Mouse (Mus musculus) limb, embryonic 14.5 days (tissue): Measurements from ENCODE around the gene Sarm1. TPM values are rescaled to one million over a fixed set of nuclear protein-coding genes. Genes with fewer than 3 reads are reported as not detected.

Experiments
- ATAC-seq: fragments of 200-750 bp; cut with Nextera tagmentation; 2 replicates; pipeline ENCODE4 v1.8.0; 2017; ENCODE audit warnings: low read depth, moderate number of reproducible peaks, moderate TSS enrichment; ENCODE audit not compliant: low FRiP score
- DNase-seq: peaks from one replicate; pipeline ENCODE4 v3.0.0-alpha.2; 2015; ENCODE audit warnings: low spot score
- H3K27ac ChIP-seq: fragments of 300-500 bp; sonication (generic); replicated peaks from 2 replicates; pipeline ENCODE4 v1.5.1; 2014; ENCODE audit warnings: low read depth, mild to moderate bottlenecking, low read length, moderate library complexity, mixed read lengths
- H3K27me3 ChIP-seq: fragments of 300-500 bp; sonication (generic); 2 replicates; pipeline ENCODE4 v1.6.1; 2014; ENCODE audit warnings: low read length, mixed read lengths; ENCODE audit not compliant: control insufficient read depth, insufficient read depth
- H3K36me3 ChIP-seq: fragments of 300-500 bp; sonication (generic); 2 replicates; pipeline ENCODE4 v1.6.1; 2014; ENCODE audit warnings: mild to moderate bottlenecking, low read length, moderate library complexity, mixed read lengths; ENCODE audit not compliant: control insufficient read depth, insufficient read depth
- H3K4me1 ChIP-seq: fragments of 300-500 bp; sonication (generic); 2 replicates; pipeline ENCODE4 v1.6.1; 2014; ENCODE audit warnings: antibody characterized with exemption, low read length, mixed read lengths; ENCODE audit not compliant: control insufficient read depth, insufficient read depth
- H3K4me2 ChIP-seq: fragments of 300-500 bp; sonication (generic); replicated peaks from 2 replicates; pipeline ENCODE4 v1.6.1; 2014; ENCODE audit warnings: low read depth, mild to moderate bottlenecking, low read length, moderate library complexity; ENCODE audit not compliant: severe bottlenecking
- H3K4me3 ChIP-seq: fragments of 300-500 bp; sonication (generic); replicated peaks from 2 replicates; pipeline ENCODE4 v1.5.1; 2014; ENCODE audit warnings: low read length
- H3K9ac ChIP-seq: fragments of 300-500 bp; sonication (generic); 2 replicates; pipeline ENCODE4 v1.6.1; 2014; ENCODE audit warnings: mild to moderate bottlenecking, low read depth, low read length, moderate library complexity; ENCODE audit not compliant: severe bottlenecking
- H3K9me3 ChIP-seq: fragments of 300-500 bp; sonication (generic); 2 replicates; pipeline ENCODE4 v1.6.1; 2016; ENCODE audit warnings: low read length; ENCODE audit not compliant: control insufficient read depth
- POLR2A ChIP-seq: fragments of 200-500 bp; IDR thresholded peaks from 2 replicates; pipeline ENCODE4 v1.8.0; 2012; ENCODE audit warnings: inconsistent platforms, mild to moderate bottlenecking, moderate library complexity, borderline replicate concordance; ENCODE audit not compliant: insufficient read depth, insufficient read length; ENCODE audit errors: extremely low read depth
- WGBS: fragments of 180-500 bp; shearing (Covaris S2); extraction: QIAGEN DNeasy Blood & Tissue Kit; methylation state at CpG from one replicate; pipeline ENCODE4 v1.1.7; 2014; 5-methylcytosine and 5-hydroxymethylcytosine counted together
- polyA plus RNA-seq, 2 experiments: library from polyadenylated mRNA; depleted of rRNA in 1 of 2; stranded (reverse) in 1 of 2; unstranded in 1 of 2; fragments of >200 nt; fragmentation: Nextera tagmentation in 1 of 2; extraction: Ambion mirVana in 1 of 2; gene quantifications; 2 replicates each; pipeline versions ENCODE4 v1.2.1 to v1.2.3; 2012 to 2014

Gene Sarm1
- polyA plus RNA-seq (2012; rRNA removed) = 2.1 TPM in 2 replicates
- polyA plus RNA-seq (2014; fragmentation: Nextera tagmentation; extraction: Ambion mirVana) = 1.7 and 2.6 TPM in 2 replicates

DNA sequence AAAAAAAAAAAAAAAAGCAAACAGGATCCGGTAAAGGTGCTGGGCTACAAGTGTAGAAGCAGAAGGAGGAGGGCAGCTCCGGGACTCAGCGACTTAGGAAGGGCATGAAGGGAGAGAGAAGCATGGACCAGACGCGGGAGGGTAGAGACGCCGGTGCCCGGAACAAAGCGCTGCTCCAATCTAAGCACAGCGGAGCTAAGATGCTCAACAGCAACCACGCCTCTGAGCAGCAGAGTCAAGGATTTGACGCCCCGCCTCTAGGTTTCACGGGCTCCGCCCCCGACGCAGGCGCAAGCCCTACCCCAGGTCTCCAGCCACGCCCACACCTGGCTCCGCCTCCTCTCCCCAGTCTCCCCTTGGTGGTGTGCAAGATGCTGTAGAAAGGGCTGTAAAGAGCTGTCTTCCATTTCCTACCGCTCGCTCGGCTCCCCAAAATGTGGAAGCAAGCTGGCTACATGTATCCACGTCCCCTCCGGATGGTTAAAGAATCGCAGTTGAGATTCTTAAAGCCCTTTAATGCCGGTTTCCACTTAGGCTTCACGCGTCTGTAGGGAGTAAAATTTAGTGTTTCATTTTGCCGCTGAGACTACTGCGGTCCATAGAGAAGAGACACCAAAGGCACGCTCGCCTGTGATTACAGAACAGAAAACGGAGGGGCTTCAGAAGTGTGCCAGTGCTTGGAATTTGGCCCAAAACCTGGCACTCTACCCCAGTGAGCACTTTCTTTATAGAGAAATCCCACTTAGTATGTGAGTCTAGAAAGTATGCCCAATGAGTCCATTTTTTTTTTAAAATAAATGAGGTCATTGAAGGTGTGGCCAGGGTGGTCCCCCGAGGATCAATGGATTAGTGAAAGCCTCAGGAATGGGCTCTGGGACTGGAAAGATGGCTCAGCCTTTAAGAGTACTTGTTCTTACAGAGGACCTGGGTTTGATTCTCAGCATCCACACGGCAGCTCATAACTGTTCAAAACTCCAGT lies at the start of gene Sarm1:
Gene Sarm1, minus strand, starts transcription at position 211 of the 979 bp plus-strand sequence.
- Histone ChIP-seq H3K4me1 (peaks cover 12% of the 10 kb centered on the region; the same call in 1 of the 2 replicates), H3K9me3 (no peaks in the 10 kb centered on the region), H3K4me2 (peak within 1 kb of the TSS; percentile 97), H3K4me3 (peak within 1 kb of the TSS; percentile 47), H3K27me3 (peaks cover 10% of the 10 kb centered on the region), H3K36me3 (no peaks in the 10 kb centered on the region), H3K27ac (no peak within 1 kb of the TSS), H3K9ac (peak within 1 kb of the TSS; percentile 45)
- 3% methylated on average over 29 of the region's 36 CpGs for WGBS
- TF ChIP-seq POLR2A = 0 out of 2 replicates have a peak, but pooled peaks have one; percentile 37
- DNase-seq (peak; percentile 94), ATAC-seq (peak; percentile 94)

DNA sequence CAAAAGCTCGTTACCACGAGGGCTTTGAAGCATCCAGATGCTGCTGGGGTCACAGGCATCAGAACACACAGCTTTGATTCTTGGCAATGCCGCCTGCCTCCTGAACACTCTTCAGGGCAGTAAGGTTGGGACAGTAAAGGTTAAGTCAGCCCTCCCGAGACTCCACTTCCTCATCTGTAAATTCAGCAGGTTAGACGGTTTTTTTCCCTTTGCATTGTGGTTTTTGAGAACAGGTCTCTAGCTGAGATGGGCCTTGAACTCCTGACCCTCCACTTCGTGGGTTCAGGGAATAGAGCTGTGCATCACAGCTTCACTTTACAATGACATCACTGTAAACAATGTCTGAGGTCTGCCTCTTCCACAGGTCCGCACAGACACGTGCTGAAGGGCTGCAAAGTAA lies 47.6 kb upstream of the Sarm1 start:
- DNase-seq (no peak), ATAC-seq (no peak)
- Histone ChIP-seq H3K27me3 (no peaks in the 10 kb centered on the region), H3K4me2 (no peak overlapping the region), H3K9me3 (no peaks in the 10 kb centered on the region), H3K4me3 (no peak overlapping the region), H3K9ac (no peak overlapping the region), H3K36me3 (peaks cover 37% of the 10 kb centered on the region), H3K27ac (no peak overlapping the region), H3K4me1 (peaks cover 12% of the 10 kb centered on the region)
- WGBS = 68% methylated on average over 8 of the region's 8 CpGs
- TF ChIP-seq POLR2A = no peak

DNA sequence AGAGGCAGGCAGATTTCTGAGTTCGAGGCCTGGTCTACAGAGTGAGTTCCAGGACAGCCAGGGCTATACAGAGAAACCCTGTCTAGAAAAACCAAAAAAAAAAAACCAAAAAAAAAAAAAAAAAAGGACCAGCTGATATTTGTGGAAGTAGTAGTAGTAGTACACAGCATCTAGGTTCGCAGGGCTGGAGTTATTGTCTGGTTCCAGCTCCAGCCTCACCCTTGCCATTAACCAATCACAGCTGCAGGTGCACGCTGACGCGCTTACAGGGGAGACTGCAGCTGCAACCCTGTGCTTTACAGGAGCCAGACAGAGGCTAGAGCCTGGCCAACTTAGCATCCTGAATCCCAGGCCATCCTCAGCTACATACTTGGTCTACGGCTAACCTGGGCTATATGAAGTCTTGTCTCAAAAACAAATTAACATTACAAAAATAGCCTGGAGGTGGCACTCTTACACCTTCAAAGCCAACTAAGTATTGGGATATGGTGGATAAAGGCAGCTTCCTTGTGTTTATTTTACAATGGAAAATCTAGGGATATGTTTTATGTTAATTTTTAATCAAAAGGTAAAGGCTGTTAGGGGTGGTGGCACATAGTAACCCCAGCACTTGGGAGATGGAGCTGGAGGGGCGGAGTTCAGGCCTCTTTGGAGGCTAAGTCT lies 47.0 kb upstream of the Sarm1 start:
- ATAC-seq = no peak; the same call in 1 of the 2 replicates
- Histone ChIP-seq H3K27ac (no peak overlapping the region), H3K4me2 (no peak overlapping the region), H3K36me3 (peaks cover 43% of the 10 kb centered on the region), H3K9me3 (no peaks in the 10 kb centered on the region), H3K27me3 (no peaks in the 10 kb centered on the region), H3K4me1 (peaks cover 9% of the 10 kb centered on the region), H3K9ac (no peak overlapping the region), H3K4me3 (no peak overlapping the region)
- 91% methylated on average over 7 of the region's 7 CpGs for WGBS
- DNase-seq = no peak
- TF ChIP-seq POLR2A = no peak

DNA sequence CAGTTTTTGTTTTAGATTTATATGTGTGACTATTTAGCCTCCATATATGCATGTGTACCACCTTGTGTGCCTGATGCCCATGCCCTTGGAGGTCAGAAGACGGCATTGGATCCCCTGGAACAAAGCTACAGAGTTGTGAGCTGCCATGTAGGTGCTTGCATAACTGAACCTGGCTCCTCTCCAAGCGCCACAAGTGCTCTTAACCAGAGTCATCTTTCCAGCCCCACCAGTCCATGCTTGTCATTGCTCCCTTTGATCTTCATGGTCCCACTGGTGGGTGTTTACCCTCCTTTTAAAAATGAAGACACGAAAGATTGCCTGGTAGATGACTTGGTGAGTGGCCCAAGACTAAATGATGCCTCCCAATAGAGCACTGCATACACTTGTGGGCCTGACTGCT lies 42.8 kb upstream of the Sarm1 start:
- H3K4me3 ChIP-seq = no peak overlapping the region
- peaks cover 52% of the 10 kb centered on the region for H3K36me3 ChIP-seq
- H3K27ac ChIP-seq = no peak overlapping the region
- WGBS = 78% methylated on average over 3 of the region's 3 CpGs
- H3K9me3 ChIP-seq = no peaks in the 10 kb centered on the region
- ATAC-seq (no peak), DNase-seq (no peak)
- no peak for TF ChIP-seq POLR2A
- peaks cover 10% of the 10 kb centered on the region; the same call in 1 of the 2 replicates for H3K4me1 ChIP-seq
- H3K27me3 ChIP-seq = no peaks in the 10 kb centered on the region
- no peak overlapping the region for H3K9ac ChIP-seq
- no peak overlapping the region for H3K4me2 ChIP-seq

DNA sequence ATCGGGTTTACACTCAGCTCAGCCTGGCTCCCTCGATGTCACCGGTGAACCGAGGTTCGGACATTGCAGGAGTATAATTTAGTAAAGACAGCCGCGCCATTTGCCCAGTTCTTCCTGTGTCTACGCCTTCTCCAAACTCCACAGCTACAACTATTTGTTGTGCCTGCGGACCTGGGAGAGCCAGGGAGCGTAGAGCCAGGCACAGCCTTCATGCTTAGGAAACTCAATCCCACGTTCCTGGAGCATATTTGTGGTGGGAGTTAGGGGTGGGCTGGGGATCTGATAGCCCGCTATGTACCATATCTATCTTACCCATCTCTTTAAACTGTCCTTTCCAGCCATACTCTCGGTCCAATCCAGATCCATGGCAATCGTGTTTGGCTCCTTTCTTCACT lies 39.1 kb upstream of the Sarm1 start:
- ATAC-seq (no peak), DNase-seq (no peak)
- no peaks in the 10 kb centered on the region for H3K9me3 ChIP-seq
- 1% methylated on average over 14 of the region's 14 CpGs for WGBS
- peaks cover 18% of the 10 kb centered on the region for H3K4me1 ChIP-seq
- peaks cover 32% of the 10 kb centered on the region for H3K36me3 ChIP-seq
- H3K27me3 ChIP-seq = no peaks in the 10 kb centered on the region
- no peak for TF ChIP-seq POLR2A
- peak overlapping the region; percentile 86 for H3K27ac ChIP-seq
- H3K4me3 ChIP-seq = peak overlapping the region; percentile 81
- H3K4me2 ChIP-seq = peak overlapping the region; percentile 74
- peak overlapping the region; percentile 87 for H3K9ac ChIP-seq
